Mouse (Mus musculus) ES-E14 (cell line): ENCODE data around the gene Reck.

Source experiments
- CHD2 ChIP-seq: IDR thresholded peaks from 2 replicates; pipeline ENCODE4 v1.6.1; 2014; ENCODE audit warnings: mild to moderate bottlenecking, low read depth, low read length, inconsistent platforms
- HCFC1 ChIP-seq: IDR thresholded peaks from 2 replicates; pipeline ENCODE4 v1.6.1; 2012; ENCODE audit warnings: low read length, inconsistent platforms, borderline replicate concordance; ENCODE audit not compliant: insufficient read depth
- ZNF384 ChIP-seq: IDR thresholded peaks from 2 replicates; pipeline ENCODE4 v1.6.1; 2012; ENCODE audit warnings: low read depth, low read length, inconsistent platforms

GRCm38 (mm10) chr4:43869821-43870220 lies 5.5 kb upstream of the Reck start:
- TF ChIP-seq ZNF384, result no peak
- TF ChIP-seq HCFC1, result no peak
- TF ChIP-seq CHD2, result no peak
